Mouse (Mus musculus) embryonic facial prominence, embryonic 15.5 days (tissue): ENCODE measurements around the gene Adgrg3. TPM values are rescaled to one million over a fixed set of nuclear protein-coding genes. Genes with fewer than 3 reads are reported as not detected.

Experiments used
- ATAC-seq: fragments of 200-750 bp; cut with Nextera tagmentation; 2 replicates; pipeline ENCODE4 v1.8.0; 2017; ENCODE audit warnings: low read depth, moderate TSS enrichment; ENCODE audit not compliant: insufficient number of reproducible peaks, low FRiP score, low TSS enrichment
- H3K27ac ChIP-seq: fragments of 300-500 bp; sonication (generic); replicated peaks from 2 replicates; pipeline ENCODE4 v1.5.1; 2015; ENCODE audit warnings: mild to moderate bottlenecking, inconsistent platforms
- H3K27me3 ChIP-seq: fragments of 300-500 bp; sonication (generic); 2 replicates; pipeline ENCODE4 v1.6.1; 2015; ENCODE audit warnings: inconsistent platforms
- H3K36me3 ChIP-seq: fragments of 300-500 bp; sonication (generic); 2 replicates; pipeline ENCODE4 v1.6.1; 2015; ENCODE audit warnings: mild to moderate bottlenecking, inconsistent platforms
- H3K4me1 ChIP-seq: fragments of 300-500 bp; sonication (generic); 2 replicates; pipeline ENCODE4 v1.6.1; 2015; ENCODE audit warnings: inconsistent platforms
- H3K4me2 ChIP-seq: fragments of 300-500 bp; sonication (generic); replicated peaks from 2 replicates; pipeline ENCODE4 v1.6.1; 2015; ENCODE audit warnings: mild to moderate bottlenecking, inconsistent platforms
- H3K4me3 ChIP-seq: fragments of 300-500 bp; sonication (generic); replicated peaks from 2 replicates; pipeline ENCODE4 v1.5.1; 2015; ENCODE audit warnings: mild to moderate bottlenecking, inconsistent platforms
- H3K9ac ChIP-seq: fragments of 300-500 bp; sonication (generic); 2 replicates; pipeline ENCODE4 v1.6.1; 2015; ENCODE audit warnings: inconsistent platforms
- H3K9me3 ChIP-seq: fragments of 300-500 bp; sonication (generic); replicated peaks from 2 replicates; pipeline ENCODE4 v1.6.1; 2016; ENCODE audit warnings: inconsistent platforms
- WGBS: fragments of 180-500 bp; shearing (Covaris S2); methylation state at CpG from one replicate; pipeline ENCODE4 v1.1.7; 2015; 5-methylcytosine and 5-hydroxymethylcytosine counted together
- polyA plus RNA-seq: library from polyadenylated mRNA; unstranded; fragments of >200 nt; fragmentation: Nextera tagmentation; extraction: Ambion mirVana; gene quantifications from 2 replicates; pipeline ENCODE4 v1.2.1, GENCODE M21; 2015

Gene Adgrg3
- polyA plus RNA-seq, 1 experiment from 2014 or later: 3.8 TPM

GRCm38 (mm10) chr8:95085432-95086141 is 68.1 kb downstream of the Adgrg3 start:
- H3K4me1 ChIP-seq: peaks cover 13% of the 10 kb centered on the region

DNA sequence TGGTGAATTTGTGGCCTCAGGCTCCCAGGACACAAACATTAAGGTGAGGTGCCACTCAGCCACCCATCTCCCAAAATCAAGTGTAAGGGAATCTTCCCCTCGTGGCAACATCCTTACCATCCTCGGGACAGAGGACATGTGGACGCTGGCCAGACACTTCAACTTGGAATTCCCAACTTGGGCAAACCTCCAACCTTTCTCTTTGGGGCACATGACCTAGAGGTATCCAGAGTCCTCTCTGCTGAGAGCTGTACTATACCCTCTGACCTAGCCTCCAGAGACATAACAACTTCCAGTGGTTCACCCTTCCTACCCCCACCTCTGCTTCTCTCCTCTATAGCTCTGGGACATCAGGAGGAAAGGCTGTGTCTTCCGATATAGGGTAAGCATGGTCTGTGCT is 76.1 kb downstream of the Adgrg3 start:
- no peak overlapping the region for H3K4me2 ChIP-seq
- no peak overlapping the region for H3K4me3 ChIP-seq
- H3K9me3 ChIP-seq: no peaks in the 10 kb centered on the region
- peaks cover 88% of the 10 kb centered on the region for H3K36me3 ChIP-seq
- 89% methylated on average over 4 of the region's 4 CpGs for WGBS
- H3K9ac ChIP-seq: no peak overlapping the region
- no peaks in the 10 kb centered on the region for H3K27me3 ChIP-seq
- no peak for ATAC-seq
- no peak overlapping the region for H3K27ac ChIP-seq
- no peaks in the 10 kb centered on the region for H3K4me1 ChIP-seq

More at GRCm38 (mm10) chr8:95085432-95086141, 68.1 kb downstream of the Adgrg3 start:
- Histone ChIP-seq H3K4me2 (no peak overlapping the region), H3K9me3 (no peaks in the 10 kb centered on the region), H3K27ac (no peak overlapping the region), H3K4me3 (no peak overlapping the region), H3K27me3 (no peaks in the 10 kb centered on the region), H3K36me3 (peaks cover 52% of the 10 kb centered on the region), H3K9ac (no peak overlapping the region)
- ATAC-seq: no peak
- 91% methylated on average over 7 of the region's 7 CpGs for WGBS

Other genes starting within 250 kb of the Adgrg3 start
- gene Cx3cl1, start 245.7 kb upstream of the Adgrg3 start, polyA plus RNA-seq: 13.2 and 13.7 TPM in 2 replicates
- gene Ccl17, start 207.2 kb upstream of the Adgrg3 start, polyA plus RNA-seq: not detected in 2 replicates
- 78.0 and 80.7 TPM in 2 replicates for gene Coq9, start 179.4 kb upstream of the Adgrg3 start, polyA plus RNA-seq
- 81.7 and 92.5 TPM in 2 replicates for gene Ciapin1, start 179.3 kb upstream of the Adgrg3 start, polyA plus RNA-seq
- 132 and 135 TPM in 2 replicates for gene Polr2c, start 160.2 kb upstream of the Adgrg3 start, polyA plus RNA-seq
- gene Dok4, start 141.4 kb upstream of the Adgrg3 start, polyA plus RNA-seq: 31.0 and 31.1 TPM in 2 replicates
- gene Ccdc102a, start 99.6 kb upstream of the Adgrg3 start, polyA plus RNA-seq: 42.3 and 44.6 TPM in 2 replicates
- 0.07 and 0.08 TPM in 2 replicates for gene Adgrg5, start 94.0 kb upstream of the Adgrg3 start, polyA plus RNA-seq
- gene Adgrg1, start 42.9 kb upstream of the Adgrg3 start, polyA plus RNA-seq: 29.9 and 31.9 TPM in 2 replicates
- 1.7 and 2.4 TPM in 2 replicates for gene Drc7, start 37.4 kb downstream of the Adgrg3 start, polyA plus RNA-seq
- gene Katnb1, start 63.5 kb downstream of the Adgrg3 start, polyA plus RNA-seq: 24.9 and 28.7 TPM in 2 replicates
- 17.6 and 17.9 TPM in 2 replicates for gene Kifc3, start 185.1 kb downstream of the Adgrg3 start, polyA plus RNA-seq